Mouse (Mus musculus): ENCODE data around the gene Car1.
"Not testable (repeated sequence)": the region's sequence is repeated elsewhere in the genome, so short reads cannot be mapped to it uniquely, and the experiment has no call there.

Car1 gene

GRCm38 (mm10) chr3:14783198-14783597, 25.0 kb downstream of the Car1 start:
- DNase-seq (ENCODE audit: low spot score in 2 of 2) = not testable (repeated sequence)

GRCm38 (mm10) chr3:14782365-14782764, 25.8 kb downstream of the Car1 start:
- DNase-seq (ENCODE audit: low spot score in 2 of 2) = not testable (repeated sequence)

- no peak for DNase-seq (ENCODE audit: low spot score in 2 of 2)
Measured at GRCm38 (mm10) chr3:14780212-14780611, 28.0 kb downstream of the Car1 start.

GRCm38 (mm10) chr3:14776497-14777162, 31.5 kb downstream of the Car1 start:
- not testable (repeated sequence) for DNase-seq (ENCODE audit: low spot score in 2 of 2)

- not testable (repeated sequence) for DNase-seq (ENCODE audit: low spot score in 2 of 2)
Measured at GRCm38 (mm10) chr3:14774539-14774938, 33.6 kb downstream of the Car1 start.

- not testable (repeated sequence) for DNase-seq (ENCODE audit: low spot score in 2 of 2)
Measured at GRCm38 (mm10) chr3:14772473-14772872, 35.7 kb downstream of the Car1 start.

- no peak for DNase-seq (ENCODE audit: low spot score in 2 of 2)
Measured at GRCm38 (mm10) chr3:14764755-14765566, 43.2 kb downstream of the Car1 start.

- DNase-seq (ENCODE audit: low spot score in 2 of 2) = no peak
Measured at GRCm38 (mm10) chr3:14755716-14756115, 52.5 kb downstream of the Car1 start.

GRCm38 (mm10) chr3:14746041-14746440, 62.1 kb downstream of the Car1 start:
- DNase-seq (ENCODE audit: low spot score in 2 of 2) = no peak

- DNase-seq (ENCODE audit: low spot score in 2 of 2) = no peak
Measured at GRCm38 (mm10) chr3:14738261-14738660, 69.9 kb downstream of the Car1 start.

GRCm38 (mm10) chr3:14727496-14727895, 80.7 kb downstream of the Car1 start:
- DNase-seq (ENCODE audit: low spot score in 2 of 2) = not testable (repeated sequence)

GRCm38 (mm10) chr3:14725462-14725861, 82.7 kb downstream of the Car1 start:
- DNase-seq (ENCODE audit: low spot score in 2 of 2) = not testable (repeated sequence)

Data from urinary bladder, adult 18-20 months (tissue).